Mouse (Mus musculus) bone marrow macrophage, adult 2 months (primary cell): ENCODE data around the gene Aktip.

Experiments used
- CTCF ChIP-seq: IDR thresholded peaks from 2 replicates; pipeline ENCODE4 v1.5.1; 2012; ENCODE audit warnings: low read depth, mild to moderate bottlenecking, low read length, moderate library complexity
- POLR2A ChIP-seq: IDR thresholded peaks from 2 replicates; pipeline ENCODE4 v1.6.1; 2012; ENCODE audit warnings: mild to moderate bottlenecking, low read depth, low read length, borderline replicate concordance

DNA sequence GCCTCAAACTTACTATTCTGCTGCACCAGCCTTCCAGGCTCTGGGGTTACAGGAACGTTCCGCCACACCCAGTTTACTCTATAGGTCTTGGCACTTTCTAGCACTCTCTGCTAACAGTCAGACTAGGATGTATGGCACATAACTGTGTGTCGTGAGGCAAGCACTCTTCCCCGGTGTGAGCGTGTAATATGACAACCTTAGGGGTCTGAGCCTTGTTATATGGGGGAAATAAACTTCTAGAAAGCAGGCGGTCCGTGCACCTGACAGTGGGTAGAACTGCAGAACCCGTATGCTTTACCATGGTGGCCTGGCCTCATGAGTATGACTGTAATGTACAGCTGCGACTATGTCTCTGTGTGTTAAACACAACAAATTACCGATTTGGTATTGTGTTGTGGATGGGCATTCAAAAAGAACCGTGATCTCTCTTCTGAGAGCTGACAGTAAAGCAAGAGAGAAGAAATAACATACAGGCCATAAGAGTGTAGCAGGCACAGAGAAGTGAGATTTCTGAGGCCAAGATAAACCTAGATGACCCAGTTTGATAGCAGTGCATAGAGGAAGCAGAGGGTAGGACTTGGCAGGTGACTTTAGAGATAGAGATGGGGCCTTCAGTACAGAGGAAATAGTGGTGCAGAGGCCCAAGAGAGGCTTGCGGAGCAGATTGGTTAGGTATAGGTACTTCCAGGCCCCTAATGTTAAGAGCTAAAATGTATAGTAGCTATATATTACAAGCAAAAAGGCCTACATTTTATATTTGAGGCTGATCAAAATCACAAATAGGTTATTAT is 122.5 kb downstream of the Aktip start:
- TF ChIP-seq POLR2A (no peak), CTCF (no peak)
